Mouse (Mus musculus): ENCODE results near the gene Ubap2.

Gene Ubap2

DNA sequence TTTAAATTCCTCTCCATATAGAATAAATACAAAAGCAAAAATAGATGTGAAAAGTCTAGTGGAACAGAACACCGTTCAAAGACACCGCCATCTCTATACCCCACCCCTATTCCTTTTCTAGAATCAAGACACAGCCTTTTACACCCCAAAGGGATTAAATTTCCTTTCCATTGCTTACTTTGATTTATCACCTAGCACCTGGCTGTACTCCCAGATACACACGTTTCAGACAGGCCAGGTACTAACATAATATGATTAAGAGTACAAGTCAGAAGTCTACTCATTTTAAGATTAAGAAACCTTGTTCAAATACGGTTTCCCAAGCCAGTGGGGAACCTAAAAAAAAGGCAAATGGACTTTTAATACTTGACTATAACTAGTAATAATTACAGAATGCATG lies 8.6 kb downstream of the Ubap2 start:
- DNase-seq (ENCODE audit: extremely low read depth, insufficient read length, low spot score) = no peak

DNA sequence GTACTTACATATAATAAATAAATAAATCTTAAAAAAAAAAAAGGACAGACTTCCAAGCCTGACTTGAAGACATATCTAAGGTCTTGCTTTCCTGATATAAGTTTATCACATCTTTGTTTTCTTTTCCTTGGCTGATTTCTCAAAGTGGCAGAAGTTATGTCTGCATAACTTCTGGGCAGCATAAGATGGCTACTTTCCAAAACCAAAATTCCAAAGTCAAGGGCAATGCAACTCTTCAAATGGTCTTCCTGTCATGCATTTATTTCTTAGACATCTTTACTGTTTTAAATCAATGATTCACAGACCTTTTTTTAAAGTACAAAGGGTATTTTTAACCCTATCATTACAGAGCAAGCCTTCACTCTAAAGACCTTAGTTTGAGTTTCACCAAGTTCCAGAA lies 14.3 kb downstream of the Ubap2 start:
- peak; percentile 18 for DNase-seq (ENCODE audit: extremely low read depth, insufficient read length, low spot score)

DNA sequence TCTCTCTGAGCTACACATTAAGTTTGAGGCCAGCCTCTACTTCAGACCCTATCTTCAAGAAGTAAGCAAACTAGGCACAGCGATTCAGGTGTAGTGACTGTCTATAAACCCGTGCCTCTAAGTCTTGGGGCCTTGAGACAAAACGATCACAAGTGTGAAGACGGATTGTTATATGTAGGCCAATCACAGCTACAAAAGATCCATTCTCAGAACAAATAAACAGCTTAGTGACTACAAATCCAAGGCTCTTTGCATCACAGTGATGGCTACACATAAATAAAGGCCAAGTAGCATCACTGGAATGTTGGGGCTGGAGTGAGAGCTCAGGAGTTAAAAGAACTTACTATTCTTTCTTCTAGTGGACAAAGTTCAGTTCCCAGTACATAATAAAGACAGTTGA lies 15.9 kb downstream of the Ubap2 start:
- no peak for DNase-seq (ENCODE audit: extremely low read depth, insufficient read length, low spot score)

GRCm38 (mm10) chr4:41257752-41258151 lies 17.2 kb downstream of the Ubap2 start:
- DNase-seq (ENCODE audit: extremely low read depth, insufficient read length, low spot score) = no peak

DNA sequence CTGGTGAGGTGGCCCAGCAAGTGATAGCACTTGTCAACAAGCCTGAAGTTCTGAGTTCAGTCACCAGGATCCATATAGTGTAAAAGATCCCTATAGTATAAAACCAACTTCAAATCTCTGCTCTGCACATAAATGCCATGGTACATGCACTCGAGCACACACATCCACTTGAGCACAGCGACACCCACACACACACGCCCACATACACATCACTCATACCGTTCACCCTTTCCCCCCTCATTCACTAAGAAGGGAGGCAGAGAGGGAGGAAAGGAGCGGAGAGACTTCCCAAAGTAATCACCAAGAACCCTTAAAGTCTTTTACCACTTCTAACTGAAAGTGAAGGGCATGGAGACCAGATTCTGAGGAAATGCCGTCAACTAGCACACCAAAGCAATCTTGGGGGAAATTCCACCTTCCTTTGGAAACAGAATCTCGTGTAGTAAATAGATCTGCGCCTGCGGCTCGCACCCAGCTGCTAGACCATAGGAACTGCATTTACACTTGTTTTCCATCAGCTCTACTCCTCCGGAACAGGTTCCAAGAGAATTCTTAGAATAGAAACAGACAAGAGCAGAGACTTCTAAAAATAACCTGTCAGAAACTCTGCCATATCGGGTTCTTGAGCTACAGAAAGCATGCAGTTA lies 19.3 kb downstream of the Ubap2 start:
- DNase-seq (ENCODE audit: extremely low read depth, insufficient read length, low spot score) = no peak

DNA sequence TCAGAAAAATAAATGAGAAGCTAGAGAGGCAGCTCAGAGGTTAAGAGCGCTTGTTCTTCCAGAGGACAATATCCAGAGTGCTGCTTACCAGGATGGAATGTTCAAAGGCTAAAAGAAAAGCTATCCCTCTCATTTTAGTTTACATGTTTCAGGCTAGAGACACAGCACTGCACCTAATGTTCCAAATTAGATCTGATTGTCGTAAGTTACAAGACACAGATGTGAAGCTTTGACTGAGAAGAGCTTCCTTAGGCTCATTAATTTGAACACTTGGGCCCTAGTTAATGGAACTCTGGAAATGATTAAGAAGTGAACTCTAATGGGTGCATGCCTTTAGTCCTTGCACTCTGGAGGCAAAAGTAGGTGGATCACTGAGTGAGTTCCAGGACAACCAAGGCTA lies 21.2 kb downstream of the Ubap2 start:
- no peak for DNase-seq (ENCODE audit: extremely low read depth, insufficient read length, low spot score)

- DNase-seq (ENCODE audit: extremely low read depth, insufficient read length, low spot score) = no peak
These were observed 29.5 kb downstream of the Ubap2 start for GRCm38 (mm10) chr4:41245408-41245807.

DNA sequence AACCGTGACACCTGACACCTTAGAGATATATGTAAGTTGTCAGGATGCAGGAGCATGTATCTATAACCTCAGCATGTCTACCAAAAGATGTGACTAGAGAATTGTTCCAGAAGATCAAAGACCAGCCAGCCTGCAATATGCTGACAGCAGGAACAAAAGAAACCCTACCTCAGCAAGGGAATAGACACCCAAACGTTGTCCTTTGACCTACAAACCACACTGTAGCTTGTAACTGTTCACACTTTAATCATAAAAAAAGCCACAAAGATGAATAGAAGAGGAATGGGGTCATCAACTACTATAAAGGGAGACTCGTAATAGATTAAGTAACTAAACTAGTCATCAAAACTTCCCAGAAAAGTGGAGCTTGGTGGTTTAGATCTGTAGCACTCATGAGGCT lies 34.0 kb downstream of the Ubap2 start:
- no peak for DNase-seq (ENCODE audit: extremely low read depth, insufficient read length, low spot score)

- no peak for DNase-seq (ENCODE audit: extremely low read depth, insufficient read length, low spot score)
These were observed 39.3 kb downstream of the Ubap2 start for GRCm38 (mm10) chr4:41235621-41236020.

- peak; percentile 23 for DNase-seq (ENCODE audit: extremely low read depth, insufficient read length, low spot score)
These were observed 48.6 kb downstream of the Ubap2 start for GRCm38 (mm10) chr4:41226351-41226750.

DNA sequence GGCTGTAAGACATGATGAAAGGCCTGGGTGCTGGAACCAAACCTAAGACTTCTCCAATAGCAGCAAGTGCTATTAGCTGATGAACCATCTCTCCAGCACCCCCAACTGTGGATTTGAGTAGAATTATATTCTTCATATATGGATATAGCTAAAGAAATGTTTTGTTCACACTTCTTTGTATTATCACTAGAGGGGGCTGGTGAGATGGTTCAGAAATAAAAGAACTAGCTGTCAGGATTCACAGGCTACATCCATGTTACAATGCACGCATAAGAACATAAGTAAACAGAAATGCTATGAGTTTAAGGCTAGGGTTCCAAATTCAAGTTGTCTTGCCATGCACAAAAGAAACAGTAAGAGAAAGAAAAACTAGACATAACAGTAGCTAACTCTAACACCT lies 49.5 kb downstream of the Ubap2 start:
- DNase-seq (ENCODE audit: extremely low read depth, insufficient read length, low spot score) = no peak

DNA sequence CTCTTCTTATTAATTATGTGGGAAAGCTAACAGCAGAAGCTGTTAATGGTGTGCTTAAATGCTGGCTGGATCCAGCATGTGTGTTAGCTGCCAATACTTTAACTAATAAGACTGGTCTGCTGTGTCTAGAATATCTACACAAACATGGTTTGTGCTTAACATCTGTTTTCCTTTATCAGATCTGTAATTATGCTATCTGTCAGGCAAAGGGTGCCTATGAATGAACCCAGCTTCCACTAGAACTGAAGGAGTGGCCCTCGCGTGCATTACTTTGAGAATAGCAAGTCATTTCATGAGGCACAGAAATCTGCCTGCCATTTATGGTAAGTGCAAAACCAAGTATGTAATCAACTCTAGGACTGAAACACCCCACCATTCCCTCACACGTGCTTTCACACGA lies 66.9 kb downstream of the Ubap2 start:
- no peak for DNase-seq (ENCODE audit: extremely low read depth, insufficient read length, low spot score)

DNA sequence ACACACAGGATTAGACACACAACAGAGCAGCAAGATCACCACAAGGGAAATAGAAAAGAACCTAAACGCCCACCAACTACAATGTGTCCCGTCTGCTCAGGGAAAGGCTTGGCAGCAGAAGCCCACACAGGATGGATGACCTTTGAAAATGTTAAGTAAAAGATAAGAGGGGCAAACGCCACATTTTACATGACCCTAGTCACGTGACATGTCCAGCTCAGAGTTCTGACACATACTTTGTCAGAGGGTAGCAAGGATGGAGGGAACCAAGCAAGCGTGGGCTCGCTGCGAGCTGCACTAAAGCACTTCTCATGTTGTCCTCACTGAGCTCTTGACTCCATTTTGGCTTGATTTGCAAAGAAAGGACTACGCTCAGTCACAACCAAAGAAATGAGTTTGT lies 69.2 kb downstream of the Ubap2 start:
- DNase-seq (ENCODE audit: extremely low read depth, insufficient read length, low spot score) = no peak

DNA sequence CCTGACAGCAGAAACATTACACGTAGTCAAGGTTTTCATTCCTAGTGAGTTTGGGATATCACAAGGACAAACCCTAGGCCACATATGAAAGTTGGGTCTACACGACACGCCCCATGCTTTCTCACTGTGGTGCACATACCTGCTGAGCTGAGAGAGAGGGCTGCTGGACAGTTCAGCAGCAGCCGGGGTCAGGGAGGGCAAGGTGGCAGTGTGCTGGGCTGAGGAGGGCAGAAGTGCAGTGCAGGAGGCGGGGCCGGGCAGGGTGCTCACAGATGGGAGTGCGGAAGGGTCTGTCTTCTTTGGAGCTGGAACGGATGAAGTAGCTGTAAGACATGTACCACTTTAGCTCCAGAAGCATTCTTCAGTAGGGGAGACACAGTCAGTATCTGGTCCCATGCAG lies 72.8 kb downstream of the Ubap2 start:
- DNase-seq (ENCODE audit: extremely low read depth, insufficient read length, low spot score) = no peak

- no peak for DNase-seq (ENCODE audit: extremely low read depth, insufficient read length, low spot score)
These were observed 77.9 kb downstream of the Ubap2 start for GRCm38 (mm10) chr4:41196861-41197610.

DNA sequence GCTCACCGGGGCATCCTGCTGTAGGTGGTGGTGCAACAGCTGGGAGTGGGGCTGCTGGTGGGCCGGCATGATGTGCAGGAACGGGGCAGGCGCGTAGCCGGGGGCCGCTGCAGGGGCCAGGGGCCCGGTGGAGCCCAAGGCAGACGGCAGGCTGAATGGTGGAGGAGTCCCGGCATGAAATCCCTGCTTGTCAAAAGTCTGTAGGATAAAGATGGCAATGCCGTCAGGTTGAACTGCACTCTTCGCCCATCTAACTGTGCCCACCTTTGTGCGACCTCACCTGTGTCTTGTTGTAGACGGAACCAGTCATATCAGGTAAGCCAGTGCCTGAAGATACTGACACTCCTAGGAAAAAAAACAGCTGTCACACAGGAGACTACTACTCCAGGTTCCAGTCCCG lies 79.6 kb downstream of the Ubap2 start:
- no peak for DNase-seq (ENCODE audit: extremely low read depth, insufficient read length, low spot score)

DNA sequence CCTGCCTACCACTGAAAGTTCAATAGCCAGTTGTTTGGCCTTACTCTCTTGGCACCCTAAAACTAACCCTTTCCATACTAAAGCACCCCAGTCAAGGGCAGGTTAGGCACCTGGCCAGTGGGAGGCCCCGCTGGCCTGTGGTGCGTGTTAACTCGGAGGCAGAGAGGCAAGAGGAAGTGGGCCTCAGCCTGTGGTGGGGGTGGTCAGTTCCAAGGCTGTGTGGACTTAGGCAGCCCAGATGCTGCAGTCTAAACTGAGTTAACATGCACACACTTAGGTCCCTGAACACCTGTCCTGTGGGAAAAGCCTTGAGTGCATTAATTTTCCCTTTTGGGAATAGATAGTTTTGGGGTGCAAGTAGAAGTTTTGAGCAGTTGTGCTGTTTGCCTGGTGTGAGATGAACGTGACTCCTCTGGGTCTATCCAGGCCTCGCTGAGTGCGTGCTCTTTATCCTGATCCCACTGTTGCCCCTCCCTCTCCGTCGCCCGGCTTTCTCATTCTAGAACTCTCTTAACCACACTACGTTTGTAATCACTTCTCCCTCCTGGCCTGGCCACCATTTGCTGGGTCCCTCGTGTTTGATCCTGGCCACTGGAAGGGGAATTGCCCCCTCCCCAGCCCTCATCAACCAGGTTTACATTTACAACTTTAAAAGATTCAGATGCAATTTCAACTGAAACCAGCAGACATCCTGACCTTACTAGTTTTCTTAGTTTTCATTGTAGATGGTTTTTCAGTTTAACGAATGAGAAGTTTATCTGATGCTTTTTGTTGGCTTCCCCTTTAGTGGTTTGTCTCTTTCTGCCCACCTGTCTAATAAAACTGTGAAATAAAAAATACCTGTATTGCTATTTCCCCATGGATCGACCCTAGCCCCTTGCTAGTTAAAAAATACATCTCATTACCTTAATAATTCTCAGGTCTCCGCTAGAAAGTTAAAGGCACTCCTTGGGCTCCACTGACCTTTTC lies 82.1 kb downstream of the Ubap2 start:
- DNase-seq (ENCODE audit: extremely low read depth, insufficient read length, low spot score) = no peak

GRCm38 (mm10) chr4:41189809-41190208 lies 85.1 kb downstream of the Ubap2 start:
- no peak for DNase-seq (ENCODE audit: extremely low read depth, insufficient read length, low spot score)

DNA sequence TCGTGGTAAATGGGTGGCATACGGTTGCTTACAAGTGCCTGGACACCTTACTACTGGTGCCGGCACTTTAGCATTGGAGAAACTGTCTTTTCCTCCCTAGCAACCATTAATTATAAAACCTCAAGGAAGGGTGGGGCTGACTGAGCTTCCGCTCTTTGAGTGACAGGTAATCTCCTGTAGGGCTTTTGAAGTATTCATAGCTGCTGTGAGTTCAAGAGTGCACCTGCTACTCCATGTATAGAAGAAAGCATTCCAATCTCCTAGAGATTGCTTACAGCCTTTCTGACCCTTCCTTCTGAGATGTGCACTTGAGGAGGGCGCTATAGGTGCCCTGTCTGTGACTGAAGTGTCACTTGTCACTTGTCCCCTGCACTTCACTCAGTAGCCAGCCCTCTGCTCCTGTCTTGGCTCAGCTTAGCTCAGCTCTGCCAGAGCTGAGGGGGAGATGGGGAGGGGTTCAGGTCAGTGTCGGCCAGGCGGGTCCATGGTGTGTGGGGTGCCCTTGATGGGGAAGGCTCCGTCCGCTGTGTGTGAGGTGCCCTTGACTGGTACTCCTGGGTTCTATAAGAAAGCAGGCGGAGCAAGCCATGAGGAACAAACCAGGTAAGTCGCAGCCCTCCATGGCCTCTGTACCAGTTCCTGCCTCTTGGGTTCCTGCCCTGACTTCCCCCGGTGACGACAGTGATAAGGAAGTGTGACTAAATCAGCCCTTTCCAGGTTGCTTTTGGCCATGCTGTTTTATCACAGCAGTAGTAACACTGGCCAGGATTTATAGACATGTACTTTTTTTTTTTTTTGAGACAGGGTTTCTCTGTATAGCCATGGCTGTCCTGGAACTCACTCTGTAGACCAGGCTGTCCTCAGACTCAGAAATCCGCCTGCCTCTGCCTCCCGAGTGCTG lies 94.9 kb downstream of the Ubap2 start:
- DNase-seq (ENCODE audit: extremely low read depth, insufficient read length, low spot score) = no peak

- no peak for DNase-seq (ENCODE audit: extremely low read depth, insufficient read length, low spot score)
These were observed 100.3 kb downstream of the Ubap2 start for GRCm38 (mm10) chr4:41174631-41175030.

Measured in 3134 (cell line).